Mouse (Mus musculus): ENCODE measurements at regions not wholly inside any gene's neighbourhood (a gene's known extent, or its start where the extent isn't known, plus 50 kb on each side); places are given as distances from the start of the nearest gene placed in this dataset.
"Not testable (repeated sequence)": the region's sequence is repeated elsewhere in the genome, so short reads cannot be mapped to it uniquely, and the experiment has no call there.

- DNase-seq = no peak
Observed at GRCm38 (mm10) chr3:15022773-15023172, 136.7 kb downstream of the Car2 start.

GRCm38 (mm10) chr3:15040866-15041528 is 154.9 kb downstream of the Car2 start:
- no peak for DNase-seq

- no peak for DNase-seq
Observed at GRCm38 (mm10) chr3:15053968-15054367, 167.9 kb downstream of the Car2 start.

GRCm38 (mm10) chr3:15055516-15056256 is 169.6 kb downstream of the Car2 start:
- not testable (repeated sequence) for DNase-seq

- DNase-seq = not testable (repeated sequence)
Observed at GRCm38 (mm10) chr3:15056788-15057585, 170.9 kb downstream of the Car2 start.

GRCm38 (mm10) chr3:15065681-15066080 is 179.6 kb downstream of the Car2 start:
- DNase-seq = no peak

GRCm38 (mm10) chr3:15068256-15068655 is 182.2 kb downstream of the Car2 start:
- no peak for DNase-seq

- no peak for DNase-seq
Observed at GRCm38 (mm10) chr3:15071030-15071883, 185.2 kb downstream of the Car2 start.

GRCm38 (mm10) chr3:15073405-15073804 is 187.3 kb downstream of the Car2 start:
- DNase-seq = no peak

- DNase-seq = no peak
Observed at GRCm38 (mm10) chr3:15073847-15074246, 187.8 kb downstream of the Car2 start.

GRCm38 (mm10) chr3:15074949-15075348 is 188.9 kb downstream of the Car2 start:
- no peak for DNase-seq

GRCm38 (mm10) chr3:15090124-15090523 is 204.1 kb downstream of the Car2 start:
- DNase-seq = no peak

GRCm38 (mm10) chr3:15098206-15098817 is 212.2 kb downstream of the Car2 start:
- no peak for DNase-seq

GRCm38 (mm10) chr3:15098981-15099380 is 212.9 kb downstream of the Car2 start:
- DNase-seq = no peak

- DNase-seq = peak; percentile 43
Observed at GRCm38 (mm10) chr3:15105627-15106026, 219.6 kb downstream of the Car2 start.

- no peak for DNase-seq
Observed at GRCm38 (mm10) chr3:15106281-15106680, 220.2 kb downstream of the Car2 start.

GRCm38 (mm10) chr3:15107301-15107700 is 221.2 kb downstream of the Car2 start:
- no peak for DNase-seq

GRCm38 (mm10) chr3:15108239-15108934 is 222.3 kb downstream of the Car2 start:
- DNase-seq = no peak

- DNase-seq = no peak
Observed at GRCm38 (mm10) chr3:15110037-15110748, 221.9 kb downstream of the Gm9733 start.

GRCm38 (mm10) chr3:15112177-15112838 is 219.8 kb downstream of the Gm9733 start:
- no peak for DNase-seq
